Mouse (Mus musculus) gastrocnemius, postnatal 25 days (tissue): ENCODE data around the gene Amfr. TPM values are rescaled to one million over a fixed set of nuclear protein-coding genes. Genes with fewer than 3 reads are reported as not detected.
A peak's percentile ranks its signal among the peaks of the same experiment; 100 is the strongest.

Experiments used
- DNase-seq: peaks from one replicate; pipeline ENCODE4 v3.0.0; 2022
- microRNA-seq, 2 experiments: library from miRNA; unstranded; fragments of <30 nt; microRNA quantifications; one replicate each; pipeline ENCODE4 v1.2.0; 2021; ENCODE audit warnings: borderline replicate concordance in 2 of 2
- total RNA-seq, 2 experiments: library from RNA; stranded (reverse); gene quantifications; 1 replicate in 1 of 2; 2 replicates in 1 of 2; pipeline ENCODE4 v1.2.3; 2021

The Amfr gene
- total RNA-seq, 2 experiments from 2014 or later, result 78.0 to 83.5 TPM

- DNase-seq, result peak; percentile 56
Observed at GRCm38 (mm10) chr8:93932873-93933272, 79.8 kb downstream of the Amfr start.

- no peak for DNase-seq
Observed at GRCm38 (mm10) chr8:93931336-93931735, 81.3 kb downstream of the Amfr start.

GRCm38 (mm10) chr8:93929233-93929632 lies 83.4 kb downstream of the Amfr start:
- no peak for DNase-seq

GRCm38 (mm10) chr8:93925513-93925912 lies 87.1 kb downstream of the Amfr start:
- DNase-seq, result no peak

GRCm38 (mm10) chr8:93923897-93924334 lies 88.7 kb downstream of the Amfr start:
- DNase-seq, result peak; percentile 61

Small RNAs within 50 kb of the gene (microRNA-seq; reads per million reads assigned to microRNA genes)
- 0 reads per million in 2 experiments for gene Gm24159

Other genes with a start within 250 kb of the Amfr start
- gene Gnao1, start 202.9 kb downstream of the Amfr start, total RNA-seq, result 10 to 100 TPM in 1 of 2 experiments, 1 to 10 TPM in 1; 9.7 to 10.7 TPM
- gene Nudt21, start 24.2 kb upstream of the Amfr start, total RNA-seq, result 10 to 100 TPM; 10.5 to 11.9 TPM
- gene Ogfod1, start 24.4 kb upstream of the Amfr start, total RNA-seq, result 10 to 100 TPM; 21.5 to 22.8 TPM
- 1 to 10 TPM; 1.5 to 2.3 TPM for gene Bbs2, start 86.1 kb upstream of the Amfr start, total RNA-seq
- gene Mt4, start 124.4 kb upstream of the Amfr start, total RNA-seq, result not detected
- 1 to 10 TPM; 5.0 to 5.1 TPM for gene Mt3, start 139.8 kb upstream of the Amfr start, total RNA-seq
- gene Mt2, start 159.8 kb upstream of the Amfr start, total RNA-seq, result 100 to 1,000 TPM in 1 of 2 experiments, 10 to 100 TPM in 1; 61.6 to 106 TPM
- 10 to 100 TPM; 63.7 to 91.7 TPM for gene Mt1, start 166.2 kb upstream of the Amfr start, total RNA-seq
- gene Nup93, start 201.7 kb upstream of the Amfr start, total RNA-seq, result 10 to 100 TPM in 1 of 2 experiments, 1 to 10 TPM in 1; 9.8 to 10.1 TPM